Mouse (Mus musculus) liver, embryonic 14.5 days (tissue): ENCODE measurements at regions not wholly inside any gene's neighbourhood (a gene's known extent, or its start where the extent isn't known, plus 50 kb on each side); places are given as distances from the start of the nearest gene placed in this dataset.

Experiments
- ATAC-seq: fragments of 200-750 bp; cut with Nextera tagmentation; 2 replicates; pipeline ENCODE4 v1.8.0; 2017; ENCODE audit warnings: moderate number of reproducible peaks, mild to moderate bottlenecking, moderate library complexity; ENCODE audit not compliant: insufficient read depth
- DNase-seq, 3 experiments: peaks; one replicate each; pipeline ENCODE4 v3.0.0-alpha.2; 2012 to 2013; ENCODE audit warnings: low read depth in 3 of 3, low spot score in 3 of 3
- H3K27ac ChIP-seq: fragments of 300-500 bp; sonication (generic); 2 replicates; pipeline ENCODE4 v1.5.1; 2014; ENCODE audit warnings: moderate library complexity, mild to moderate bottlenecking, control low read depth, inconsistent platforms
- H3K27me3 ChIP-seq: fragments of 300-500 bp; sonication (generic); 2 replicates; pipeline ENCODE4 v1.6.1; 2014; ENCODE audit warnings: mild to moderate bottlenecking, low read length, moderate library complexity; ENCODE audit not compliant: control insufficient read depth, insufficient read depth
- H3K36me3 ChIP-seq: fragments of 300-500 bp; sonication (generic); replicated peaks from 2 replicates; pipeline ENCODE4 v1.6.1; 2014; ENCODE audit warnings: low read depth; ENCODE audit not compliant: control insufficient read depth, insufficient read depth
- H3K4me1 ChIP-seq, 2 experiments: fragments of 200-500 bp in 1 of 2; fragments of 300-500 bp in 1 of 2; sonication (generic) in 1 of 2; replicated peaks; 2 replicates each; pipeline ENCODE4 v1.6.1; 2012 to 2014; ENCODE audit warnings: antibody characterized with exemption in 1 of 2, inconsistent platforms in 1 of 2, low read length in 1 of 2; ENCODE audit not compliant: control insufficient read depth in 2 of 2, insufficient read depth in 2 of 2
- H3K4me2 ChIP-seq: fragments of 300-500 bp; sonication (generic); 2 replicates; pipeline ENCODE4 v1.6.1; 2014; ENCODE audit warnings: low read depth, mild to moderate bottlenecking, control low read depth, moderate library complexity
- H3K4me3 ChIP-seq, 2 experiments: fragments of 200-500 bp in 1 of 2; fragments of 300-500 bp in 1 of 2; sonication (generic) in 1 of 2; 2 replicates each; pipeline ENCODE4 v1.5.1; 2012 to 2014; ENCODE audit warnings: low read depth in 2 of 2, low read length in 2 of 2, mild to moderate bottlenecking in 2 of 2, control low read depth in 1 of 2, inconsistent platforms in 1 of 2, moderate library complexity in 1 of 2; ENCODE audit not compliant: insufficient read depth in 1 of 2
- H3K9ac ChIP-seq: fragments of 300-500 bp; sonication (generic); replicated peaks from 2 replicates; pipeline ENCODE4 v1.6.1; 2014; ENCODE audit warnings: mild to moderate bottlenecking, control low read depth, moderate library complexity
- H3K9me3 ChIP-seq: fragments of 300-500 bp; sonication (generic); 2 replicates; pipeline ENCODE4 v1.6.1; 2016; ENCODE audit warnings: low read length, mixed read lengths; ENCODE audit not compliant: control insufficient read depth
- CTCF ChIP-seq: IDR thresholded peaks from 2 replicates; pipeline ENCODE4 v1.5.1; 2016; ENCODE audit warnings: antibody characterized with exemption, low read depth, control low read depth
- EP300 ChIP-seq: IDR thresholded peaks from 2 replicates; pipeline ENCODE4 v1.6.1; 2016; ENCODE audit warnings: antibody characterized with exemption, low read depth
- WGBS: fragments of 180-500 bp; shearing (Covaris S2); extraction: QIAGEN DNeasy Blood & Tissue Kit; methylation state at CpG from one replicate; pipeline ENCODE4 v1.1.7; 2014; ENCODE audit not compliant: insufficient replicate concordance; 5-methylcytosine and 5-hydroxymethylcytosine counted together

- Histone ChIP-seq H3K27me3 (no peaks in the 10 kb centered on the region), H3K4me3 (no peak overlapping the region), H3K9ac (no peak overlapping the region), H3K4me1 (no peaks in the 10 kb centered on the region), H3K4me2 (no peak overlapping the region), H3K9me3 (no peaks in the 10 kb centered on the region), H3K27ac (no peak overlapping the region), H3K36me3 (no peaks in the 10 kb centered on the region)
- TF ChIP-seq CTCF (no peak), EP300 (no peak)
- DNase-seq (no peak), ATAC-seq (no peak)
- 9% methylated on average over 1 of the region's 1 CpGs for WGBS
Observed at GRCm38 (mm10) chr1:120817563-120817962, 215.3 kb downstream of the En1 start.

DNA sequence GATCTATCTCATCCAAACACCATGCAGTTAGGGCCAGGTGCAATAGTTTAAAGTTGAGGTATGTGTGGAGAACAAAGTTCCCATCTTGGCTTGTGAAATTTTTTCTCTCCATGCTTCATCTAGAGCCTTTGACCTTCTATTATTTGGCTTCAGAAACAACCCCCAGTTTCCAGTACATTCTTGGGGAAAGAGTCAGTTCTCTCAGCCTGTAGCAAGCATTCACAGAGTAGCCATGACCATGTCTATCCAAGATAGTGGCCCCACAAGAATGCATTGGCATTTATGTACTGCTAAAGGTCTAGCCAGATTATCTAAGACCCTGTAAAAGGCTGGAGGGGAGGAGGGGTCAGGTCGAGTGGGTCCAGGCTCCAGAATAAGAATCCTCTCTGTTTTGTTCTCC lies 229.8 kb downstream of the En1 start:
- WGBS: 45% methylated on average over 1 of the region's 1 CpGs
- no peaks in the 10 kb centered on the region for H3K36me3 ChIP-seq
- H3K27ac ChIP-seq: no peak overlapping the region
- H3K4me1 ChIP-seq: no peaks in the 10 kb centered on the region
- no peak overlapping the region for H3K4me3 ChIP-seq
- ATAC-seq (no peak), DNase-seq (no peak)
- no peaks in the 10 kb centered on the region for H3K9me3 ChIP-seq
- H3K9ac ChIP-seq: no peak overlapping the region
- H3K27me3 ChIP-seq: no peaks in the 10 kb centered on the region
- TF ChIP-seq EP300 (no peak), CTCF (no peak)
- no peak overlapping the region for H3K4me2 ChIP-seq

GRCm38 (mm10) chr1:120842596-120842995 lies 240.4 kb downstream of the En1 start:
- TF ChIP-seq EP300 (no peak), CTCF (no peak)
- no peak overlapping the region for H3K4me2 ChIP-seq
- WGBS: 51% methylated on average over 7 of the region's 7 CpGs
- no peaks in the 10 kb centered on the region for H3K4me1 ChIP-seq
- H3K4me3 ChIP-seq: no peak overlapping the region
- no peak overlapping the region for H3K27ac ChIP-seq
- H3K9ac ChIP-seq: no peak overlapping the region
- no peak for ATAC-seq
- H3K27me3 ChIP-seq: no peaks in the 10 kb centered on the region
- DNase-seq: no peak
- no peaks in the 10 kb centered on the region for H3K9me3 ChIP-seq
- H3K36me3 ChIP-seq: no peaks in the 10 kb centered on the region

DNA sequence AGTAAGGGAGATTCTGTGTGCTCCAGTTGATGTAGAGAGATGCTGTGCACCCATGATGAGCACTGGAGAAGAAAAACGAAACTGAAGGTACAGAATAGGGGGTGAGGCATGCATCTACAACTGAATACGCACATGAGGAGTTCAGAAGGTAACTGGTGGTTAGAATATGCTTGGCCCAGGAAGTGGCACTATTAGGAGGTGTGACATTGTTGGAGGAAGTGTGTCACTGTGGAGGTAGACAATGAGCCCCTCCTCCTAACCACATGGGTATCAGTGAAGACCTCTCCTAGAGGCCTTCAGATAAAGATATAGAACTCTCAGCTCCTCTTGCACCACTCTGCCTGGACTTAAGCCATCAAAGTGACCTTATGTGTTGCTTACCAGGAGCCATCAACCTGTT lies 243.9 kb downstream of the En1 start:
- DNase-seq: no peak
- no peak for TF ChIP-seq CTCF
- TF ChIP-seq EP300: no peak
- H3K36me3 ChIP-seq: no peaks in the 10 kb centered on the region
- no peak for ATAC-seq
- H3K4me3 ChIP-seq: no peak overlapping the region
- H3K4me2 ChIP-seq: no peak overlapping the region
- no peaks in the 10 kb centered on the region for H3K4me1 ChIP-seq
- WGBS: 35% methylated on average over 2 of the region's 2 CpGs
- no peak overlapping the region for H3K27ac ChIP-seq
- no peaks in the 10 kb centered on the region for H3K9me3 ChIP-seq
- H3K27me3 ChIP-seq: no peaks in the 10 kb centered on the region
- no peak overlapping the region for H3K9ac ChIP-seq

- H3K9me3 ChIP-seq: no peaks in the 10 kb centered on the region
- no peaks in the 10 kb centered on the region for H3K4me1 ChIP-seq
- H3K27ac ChIP-seq: no peak overlapping the region
- H3K4me3 ChIP-seq: no peak overlapping the region
- no peak overlapping the region for H3K4me2 ChIP-seq
- ATAC-seq: no peak
- WGBS: 55% methylated on average over 6 of the region's 6 CpGs
- no peaks in the 10 kb centered on the region for H3K27me3 ChIP-seq
- H3K36me3 ChIP-seq: no peaks in the 10 kb centered on the region
- no peak for TF ChIP-seq CTCF
- TF ChIP-seq EP300: no peak
- DNase-seq: no peak
- no peak overlapping the region for H3K9ac ChIP-seq
Observed at GRCm38 (mm10) chr1:120851860-120852503, 249.8 kb downstream of the En1 start.
